Mouse (Mus musculus) heart, embryonic 16.5 days (tissue): ENCODE results near the gene Zfp704. TPM values are rescaled to one million over a fixed set of nuclear protein-coding genes. Genes with fewer than 3 reads are reported as not detected.

ENCODE experiments used
- ATAC-seq: fragments of 200-750 bp; cut with Nextera tagmentation; replicated peaks from 2 replicates; pipeline ENCODE4 v1.8.0; 2017; ENCODE audit warnings: moderate number of reproducible peaks; ENCODE audit not compliant: insufficient read depth, low FRiP score; ENCODE audit errors: extremely low read depth
- H3K27ac ChIP-seq: fragments of 300-500 bp; sonication (generic); 2 replicates; pipeline ENCODE4 v1.5.1; 2014; ENCODE audit warnings: mild to moderate bottlenecking, low read length, control low read depth, moderate library complexity
- H3K27me3 ChIP-seq: fragments of 300-500 bp; sonication (generic); 2 replicates; pipeline ENCODE4 v1.6.1; 2014; ENCODE audit warnings: low read length, mixed read lengths; ENCODE audit not compliant: control insufficient read depth, insufficient read depth
- H3K36me3 ChIP-seq: fragments of 300-500 bp; sonication (generic); 2 replicates; pipeline ENCODE4 v1.6.1; 2014; ENCODE audit not compliant: control insufficient read depth, insufficient read depth
- H3K4me1 ChIP-seq: fragments of 300-500 bp; sonication (generic); 2 replicates; pipeline ENCODE4 v1.6.1; 2014; ENCODE audit warnings: low read length, mixed read lengths; ENCODE audit not compliant: control insufficient read depth, insufficient read depth
- H3K4me2 ChIP-seq: fragments of 300-500 bp; sonication (generic); 2 replicates; pipeline ENCODE4 v1.6.1; 2014; ENCODE audit warnings: low read depth, mild to moderate bottlenecking, control low read depth, low read length
- H3K4me3 ChIP-seq: fragments of 300-500 bp; sonication (generic); 2 replicates; pipeline ENCODE4 v1.5.1; 2014; ENCODE audit warnings: mild to moderate bottlenecking, control low read depth, low read length
- H3K9ac ChIP-seq: fragments of 300-500 bp; sonication (generic); 2 replicates; pipeline ENCODE4 v1.6.1; 2014; ENCODE audit warnings: low read length, control low read depth
- H3K9me3 ChIP-seq: fragments of 300-500 bp; sonication (generic); replicated peaks from 2 replicates; pipeline ENCODE4 v1.6.1; 2016; ENCODE audit warnings: low read length; ENCODE audit not compliant: control insufficient read depth
- WGBS: fragments of 180-500 bp; shearing (Covaris S2); extraction: QIAGEN DNeasy Blood & Tissue Kit; methylation state at CpG from one replicate; pipeline ENCODE4 v1.1.7; 2014; 5-methylcytosine and 5-hydroxymethylcytosine counted together
- polyA plus RNA-seq: library from polyadenylated mRNA; unstranded; fragments of >200 nt; fragmentation: Nextera tagmentation; extraction: Ambion mirVana; gene quantifications from 2 replicates; pipeline ENCODE4 v1.2.1, GENCODE M21; 2015

The Zfp704 gene
- polyA plus RNA-seq, 1 experiment from 2014 or later: 6.0 TPM

- WGBS: 89% methylated on average over 4 of the region's 4 CpGs
- Histone ChIP-seq H3K4me1 (peaks cover 31% of the 10 kb centered on the region), H3K27me3 (no peaks in the 10 kb centered on the region), H3K4me2 (no peak overlapping the region), H3K27ac (no peak overlapping the region), H3K9ac (no peak overlapping the region), H3K9me3 (no peaks in the 10 kb centered on the region), H3K36me3 (no peaks in the 10 kb centered on the region), H3K4me3 (no peak overlapping the region)
- ATAC-seq: no peak
These were observed 6.0 kb downstream of the Zfp704 start for GRCm38 (mm10) chr3:9603866-9604265.

- Histone ChIP-seq H3K27me3 (no peaks in the 10 kb centered on the region), H3K27ac (no peak overlapping the region), H3K9ac (no peak overlapping the region), H3K4me3 (no peak overlapping the region), H3K36me3 (no peaks in the 10 kb centered on the region), H3K9me3 (no peaks in the 10 kb centered on the region), H3K4me1 (peaks cover 27% of the 10 kb centered on the region), H3K4me2 (no peak overlapping the region)
- no peak for ATAC-seq
- WGBS: 49% methylated on average over 6 of the region's 6 CpGs
These were observed 9.3 kb downstream of the Zfp704 start for GRCm38 (mm10) chr3:9600577-9600976.

GRCm38 (mm10) chr3:9599738-9600410, 10.0 kb downstream of the Zfp704 start:
- Histone ChIP-seq H3K9ac (no peak overlapping the region), H3K9me3 (no peaks in the 10 kb centered on the region), H3K36me3 (no peaks in the 10 kb centered on the region), H3K4me3 (no peak overlapping the region), H3K4me2 (no peak overlapping the region), H3K27ac (0 out of 2 replicates have a peak overlapping the region, but pooled peaks have one; percentile 20), H3K4me1 (peaks cover 27% of the 10 kb centered on the region), H3K27me3 (no peaks in the 10 kb centered on the region)
- no peak for ATAC-seq
- 74% methylated on average over 11 of the region's 11 CpGs for WGBS

DNA sequence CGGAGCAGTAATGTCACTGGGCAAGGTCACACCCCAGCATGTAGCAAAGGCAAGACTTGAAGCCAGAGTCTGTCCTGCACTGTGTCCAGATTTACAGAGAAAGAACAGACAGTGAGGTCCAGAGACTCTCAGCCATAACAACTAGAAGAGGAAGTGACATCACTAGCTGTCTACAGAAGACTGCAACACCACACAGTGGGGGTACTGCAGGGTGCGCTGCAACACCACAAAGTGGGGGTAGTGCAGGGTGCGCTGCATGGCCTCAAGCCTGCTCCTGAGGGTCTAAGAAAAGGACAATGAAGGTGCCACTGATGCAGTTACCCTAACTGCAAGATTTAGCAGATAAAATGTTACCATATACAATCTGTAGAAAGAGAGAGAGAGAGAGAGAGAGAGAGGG, 11.8 kb downstream of the Zfp704 start:
- Histone ChIP-seq H3K27ac (no peak overlapping the region), H3K9me3 (no peaks in the 10 kb centered on the region), H3K9ac (no peak overlapping the region), H3K4me1 (peaks cover 27% of the 10 kb centered on the region), H3K36me3 (no peaks in the 10 kb centered on the region), H3K4me3 (no peak overlapping the region), H3K27me3 (no peaks in the 10 kb centered on the region), H3K4me2 (no peak overlapping the region)
- ATAC-seq: no peak
- WGBS: 87% methylated on average over 3 of the region's 3 CpGs

- Histone ChIP-seq H3K4me3 (no peak overlapping the region), H3K4me1 (peaks cover 16% of the 10 kb centered on the region), H3K9ac (no peak overlapping the region), H3K9me3 (no peaks in the 10 kb centered on the region), H3K36me3 (no peaks in the 10 kb centered on the region), H3K27me3 (no peaks in the 10 kb centered on the region), H3K27ac (no peak overlapping the region), H3K4me2 (no peak overlapping the region)
- WGBS: 69% methylated on average over 7 of the region's 7 CpGs
- ATAC-seq: no peak
These were observed 15.4 kb downstream of the Zfp704 start for GRCm38 (mm10) chr3:9594457-9594856.

- no peak for ATAC-seq
- Histone ChIP-seq H3K36me3 (no peaks in the 10 kb centered on the region), H3K27me3 (no peaks in the 10 kb centered on the region), H3K4me1 (peaks cover 18% of the 10 kb centered on the region), H3K9me3 (no peaks in the 10 kb centered on the region), H3K9ac (no peak overlapping the region), H3K27ac (no peak overlapping the region), H3K4me2 (no peak overlapping the region), H3K4me3 (no peak overlapping the region)
- WGBS: 80% methylated on average over 2 of the region's 2 CpGs
These were observed 16.1 kb downstream of the Zfp704 start for GRCm38 (mm10) chr3:9593832-9594231.

DNA sequence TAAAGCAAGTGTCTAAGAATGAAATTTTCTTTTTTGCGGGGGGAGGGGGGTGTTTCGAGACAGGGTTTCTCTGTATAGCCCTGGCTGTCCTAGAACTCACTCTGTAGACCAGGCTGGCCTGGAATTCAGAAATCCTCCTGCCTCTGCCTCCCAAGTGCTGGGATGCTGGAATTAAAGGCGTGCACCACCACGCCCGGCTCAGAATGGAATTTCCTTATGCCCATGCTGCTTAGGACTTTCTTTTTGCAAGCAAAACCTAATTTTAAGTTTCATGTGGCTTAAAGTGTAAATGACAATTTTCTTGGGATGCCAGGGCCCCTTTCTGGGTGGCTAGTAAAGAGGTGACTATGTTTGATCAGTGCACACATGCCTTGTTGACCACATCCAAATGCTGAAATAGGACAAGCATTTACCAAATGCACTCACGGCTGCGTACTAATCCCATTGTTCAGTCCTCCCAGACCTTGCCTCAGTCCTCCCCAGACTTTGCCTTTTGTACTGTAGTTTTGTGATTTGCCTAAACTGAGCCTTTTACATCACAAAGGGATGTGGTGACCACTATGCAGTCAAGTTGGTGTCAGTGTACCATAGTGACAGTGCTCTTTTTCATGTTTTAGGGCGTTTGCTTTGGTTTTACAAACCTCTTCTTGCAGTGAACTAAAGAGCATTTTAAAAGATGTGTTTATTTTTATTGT, 18.3 kb downstream of the Zfp704 start:
- ATAC-seq: no peak
- Histone ChIP-seq H3K4me3 (no peak overlapping the region), H3K9me3 (no peaks in the 10 kb centered on the region), H3K36me3 (0 out of 2 replicates have a peak, but pooled peaks cover 2% of the 10 kb centered on the region), H3K27me3 (no peaks in the 10 kb centered on the region), H3K4me2 (no peak overlapping the region), H3K27ac (no peak overlapping the region), H3K9ac (no peak overlapping the region), H3K4me1 (peaks cover 13% of the 10 kb centered on the region)
- 94% methylated on average over 8 of the region's 8 CpGs for WGBS

DNA sequence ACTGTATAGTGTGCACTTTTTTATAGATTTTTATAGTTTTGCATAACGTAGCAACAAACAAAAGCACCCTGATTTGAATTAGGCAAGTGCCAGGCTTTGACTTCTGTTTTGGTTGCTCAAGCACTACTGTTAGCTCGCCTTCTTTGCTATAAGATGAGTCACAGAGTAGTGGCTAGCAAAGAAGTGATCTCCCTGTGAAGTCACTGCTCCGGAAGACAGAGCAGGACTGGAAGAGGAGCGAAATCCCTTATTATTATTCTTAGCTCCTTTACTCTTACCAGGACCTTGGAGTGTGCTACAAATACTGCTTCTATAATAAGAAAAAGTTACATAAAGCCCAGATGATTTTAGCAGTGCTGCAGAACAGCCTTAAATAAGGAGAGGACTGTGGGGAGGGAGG, 21.2 kb downstream of the Zfp704 start:
- Histone ChIP-seq H3K9ac (no peak overlapping the region), H3K27me3 (no peaks in the 10 kb centered on the region), H3K9me3 (no peaks in the 10 kb centered on the region), H3K27ac (no peak overlapping the region), H3K36me3 (0 out of 2 replicates have a peak, but pooled peaks cover 2% of the 10 kb centered on the region), H3K4me2 (no peak overlapping the region), H3K4me3 (no peak overlapping the region), H3K4me1 (peaks cover 19% of the 10 kb centered on the region)
- whole genome bisulfite sequencing: 82% methylated on average over 4 of the region's 4 CpGs
- no peak for ATAC-seq

GRCm38 (mm10) chr3:9587304-9587703, 22.6 kb downstream of the Zfp704 start:
- Histone ChIP-seq H3K9me3 (no peaks in the 10 kb centered on the region), H3K4me1 (peaks cover 28% of the 10 kb centered on the region), H3K4me2 (no peak overlapping the region), H3K36me3 (0 out of 2 replicates have a peak, but pooled peaks cover 2% of the 10 kb centered on the region), H3K4me3 (no peak overlapping the region), H3K27ac (no peak overlapping the region), H3K27me3 (no peaks in the 10 kb centered on the region), H3K9ac (no peak overlapping the region)
- ATAC-seq: no peak
- WGBS: 92% methylated on average over 7 of the region's 7 CpGs
